Mouse (Mus musculus) G1E (cell line): ENCODE results near the gene Prdm2.

Experiments
- CTCF ChIP-seq: IDR thresholded peaks from 2 replicates; pipeline ENCODE4 v1.5.1; 2012; ENCODE audit warnings: low read depth, low read length, inconsistent platforms, mixed read lengths
- GATA1 ChIP-seq: IDR thresholded peaks from 2 replicates; pipeline ENCODE4 v1.6.1; 2012; ENCODE audit warnings: borderline replicate concordance, low read length, inconsistent platforms, mixed read lengths
- POLR2AphosphoS5 ChIP-seq: IDR thresholded peaks from 2 replicates; pipeline ENCODE4 v1.6.1; 2012; ENCODE audit warnings: low read depth, low read length, inconsistent platforms; ENCODE audit not compliant: insufficient replicate concordance
- TAL1 ChIP-seq: conservative IDR thresholded peaks from 2 replicates; pipeline ENCODE4 v1.6.1; 2012; ENCODE audit warnings: low read depth, low read length, inconsistent platforms, mixed read lengths

DNA sequence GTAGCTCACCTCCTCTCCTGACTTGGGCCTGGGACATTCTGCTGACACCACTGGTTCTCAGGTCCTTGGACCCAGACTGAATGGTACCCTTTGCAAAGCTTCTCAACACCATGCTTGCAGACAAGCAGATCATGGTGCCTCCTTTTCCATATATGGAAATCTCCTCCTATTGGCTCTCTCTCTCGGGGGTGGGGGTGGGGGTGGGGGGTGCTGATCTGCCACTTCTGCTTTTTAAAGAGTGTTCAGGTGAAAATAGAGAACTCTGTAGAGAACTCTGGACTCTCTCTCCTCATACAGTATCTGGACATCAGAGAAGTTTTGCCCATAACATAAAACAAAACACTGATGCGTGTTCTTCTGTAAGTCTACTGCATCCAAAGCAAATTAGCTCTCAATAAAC, 106.2 kb downstream of the Prdm2 start:
- TF ChIP-seq CTCF (no peak), GATA1 (no peak), POLR2AphosphoS5 (no peak), TAL1 (no peak)
